Mouse (Mus musculus) kidney, adult 8-10 months (tissue): ENCODE measurements around the gene Ints4.
"Not testable (repeated sequence)": the region's sequence is repeated elsewhere in the genome, so short reads cannot be mapped to it uniquely, and the experiment has no call there.

ENCODE experiments used
- DNase-seq, 2 experiments: peaks; one replicate each; pipeline ENCODE4 v3.0.0; 2022

The Ints4 gene

DNA sequence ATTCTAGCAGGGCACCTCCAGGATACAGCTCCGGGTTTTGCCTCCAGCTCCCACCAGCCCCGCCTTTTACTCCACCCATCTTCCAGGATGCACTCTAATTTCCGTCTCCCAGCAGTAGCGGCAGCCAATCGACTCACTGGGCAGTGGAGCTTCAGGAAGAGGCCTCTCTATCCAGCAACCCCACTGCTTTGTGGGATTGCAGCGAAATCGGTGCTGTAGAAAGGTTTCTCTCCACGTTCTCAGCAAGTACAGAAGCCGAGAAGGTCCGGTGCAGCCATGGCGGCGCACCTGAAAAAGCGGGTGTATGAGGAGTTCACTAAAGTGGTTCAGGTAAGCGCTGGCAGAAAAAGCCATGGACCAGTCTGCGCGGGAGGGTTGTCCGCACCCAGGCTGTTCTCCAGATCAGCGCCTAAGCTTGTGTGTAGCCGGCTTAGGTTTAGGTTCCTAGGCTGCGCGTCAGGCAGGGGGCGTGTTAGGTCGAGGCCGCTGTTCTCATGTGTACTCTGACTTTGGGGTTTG, at the start of gene Ints4:
TSS of gene Ints4 (plus strand) at position 136 of the 519 bp plus-strand sequence.
- peak; percentile 95 to 96 for DNase-seq

DNA sequence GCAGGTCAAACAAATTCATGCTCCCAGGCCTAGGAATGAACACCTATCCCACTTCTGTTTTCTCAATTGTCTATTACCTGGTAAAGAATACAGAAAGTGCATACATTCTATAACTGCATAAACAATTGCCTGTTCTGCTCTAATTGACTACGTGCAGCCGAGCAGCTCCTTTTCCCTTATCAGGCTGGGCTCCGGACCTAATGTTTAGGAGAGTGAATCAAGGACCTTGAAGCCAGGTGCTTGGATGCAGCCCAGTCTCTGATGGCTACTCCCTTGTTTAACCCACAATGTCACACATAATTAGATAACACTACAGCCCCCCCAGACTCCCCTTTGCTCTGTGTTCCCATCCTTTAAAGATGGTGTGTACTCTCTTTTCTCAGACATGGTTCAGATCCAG, 47.2 kb upstream of the Ints4 start:
- not testable (repeated sequence) for DNase-seq

DNA sequence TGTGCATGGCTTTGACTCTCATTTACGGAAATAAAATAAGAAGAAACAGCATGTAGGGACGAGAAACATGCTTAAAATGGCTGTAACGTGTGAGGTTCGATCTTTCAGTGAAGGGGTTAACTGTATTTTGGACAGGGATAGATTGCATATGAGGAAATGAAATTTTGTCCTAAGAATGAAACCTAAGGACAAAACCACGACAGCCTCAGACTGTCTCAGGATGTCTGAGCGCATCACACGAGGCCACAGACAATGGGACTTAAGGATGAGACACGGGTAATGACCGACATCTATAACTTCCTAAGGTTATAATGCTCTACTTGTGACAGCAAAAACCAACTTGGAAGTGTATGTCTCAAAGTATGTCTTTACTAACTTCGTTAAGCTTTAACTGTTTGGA, 46.2 kb upstream of the Ints4 start:
- no peak for DNase-seq

DNA sequence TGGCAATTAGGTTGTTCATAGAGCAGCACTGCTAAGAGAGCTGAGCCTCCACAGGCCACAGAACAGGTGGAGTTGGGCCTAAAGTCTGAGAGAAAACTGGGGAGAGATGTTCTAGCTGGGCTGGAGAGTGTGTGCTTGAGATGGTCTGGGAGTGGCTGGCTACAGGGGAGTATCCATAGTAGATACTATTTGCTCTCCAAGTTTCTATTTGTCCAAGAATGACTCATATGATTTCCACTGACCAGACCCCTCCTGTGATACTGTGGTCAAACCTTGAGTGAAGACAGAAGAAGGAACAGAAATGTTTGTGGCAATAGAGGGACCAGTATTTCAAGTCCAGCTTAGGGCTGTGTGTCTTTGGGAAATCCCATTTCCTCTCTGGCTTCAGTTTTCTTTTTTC, 41.8 kb upstream of the Ints4 start:
- DNase-seq, result no peak

DNA sequence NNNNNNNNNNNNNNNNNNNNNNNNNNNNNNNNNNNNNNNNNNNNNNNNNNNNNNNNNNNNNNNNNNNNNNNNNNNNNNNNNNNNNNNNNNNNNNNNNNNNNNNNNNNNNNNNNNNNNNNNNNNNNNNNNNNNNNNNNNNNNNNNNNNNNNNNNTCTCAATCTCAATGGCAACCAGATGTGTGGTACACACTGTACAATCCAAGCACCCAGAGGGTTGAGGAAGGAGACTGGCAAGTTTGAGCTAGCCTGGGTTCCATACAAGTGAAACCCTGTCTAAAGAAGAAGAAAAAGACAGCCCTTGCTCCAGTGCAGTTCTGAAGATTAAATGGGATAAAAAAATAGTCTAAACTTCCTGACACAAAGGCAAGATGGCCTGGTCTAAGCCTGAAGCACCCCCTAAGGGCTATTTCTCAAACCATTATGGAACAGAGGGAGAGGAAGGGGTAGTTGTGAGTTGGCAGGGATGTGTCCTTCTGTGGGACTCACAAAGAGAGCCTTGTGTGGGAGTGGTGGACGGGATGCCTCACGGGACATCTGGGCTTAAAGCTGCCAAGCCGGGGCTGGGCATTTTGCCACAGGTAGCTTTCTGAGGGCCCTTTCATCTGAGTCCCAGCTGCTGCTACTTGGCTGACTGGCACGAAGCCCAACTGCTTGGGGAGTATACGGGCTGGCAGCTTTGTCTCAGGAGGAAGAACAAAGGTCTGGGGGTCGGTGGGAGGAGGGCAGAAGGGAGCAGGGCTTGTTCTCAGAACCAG, 34.4 kb upstream of the Ints4 start:
- peak; percentile 81 to 86 for DNase-seq

DNA sequence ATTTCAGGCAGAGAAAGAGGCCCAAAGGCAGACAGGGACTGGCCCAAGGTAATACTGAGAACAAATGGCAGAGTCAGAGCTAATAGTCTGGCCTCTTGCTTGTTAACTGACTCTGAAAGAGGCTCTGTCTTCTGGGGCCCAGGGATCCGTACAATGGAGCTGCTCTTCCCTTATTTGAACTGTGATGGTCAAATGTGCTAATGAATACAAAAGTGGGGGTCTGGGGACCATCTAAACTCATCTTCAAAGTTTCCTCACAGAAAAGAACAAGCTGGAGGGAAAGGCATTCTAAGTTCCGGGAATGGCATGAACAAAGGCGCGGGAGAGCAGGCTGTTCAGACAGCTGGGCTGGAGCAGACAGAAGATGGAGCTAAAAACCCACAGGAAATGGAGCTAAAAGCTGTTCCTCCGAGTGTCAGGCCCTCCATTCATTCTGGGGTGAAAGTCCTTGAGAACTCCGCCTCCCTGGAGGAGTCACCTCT, 33.7 kb upstream of the Ints4 start:
- peak; percentile 26 to 48 for DNase-seq

DNA sequence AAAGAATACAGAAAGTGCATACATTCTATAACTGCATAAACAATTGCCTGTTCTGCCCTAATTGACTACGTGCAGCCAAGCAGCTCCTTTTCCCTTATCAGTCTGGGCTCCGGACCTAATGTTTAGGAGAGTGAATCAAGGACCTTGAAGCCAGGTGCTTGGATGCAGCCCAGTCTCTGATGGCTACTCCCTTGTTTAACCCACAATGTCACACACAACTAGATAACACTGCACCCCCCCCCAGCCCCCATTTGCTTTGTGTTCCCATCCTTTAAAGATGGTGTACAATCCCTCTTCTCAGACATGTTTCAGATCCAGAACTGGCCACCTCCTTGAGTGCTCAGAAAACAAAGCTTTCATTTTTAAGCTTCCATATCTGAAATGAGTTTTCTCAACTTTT, 29.7 kb upstream of the Ints4 start, which contains the start of gene Kctd14:
TSS of gene Kctd14 (plus strand) at position 301 of the 400 bp plus-strand sequence.
- not testable (repeated sequence) for DNase-seq

DNA sequence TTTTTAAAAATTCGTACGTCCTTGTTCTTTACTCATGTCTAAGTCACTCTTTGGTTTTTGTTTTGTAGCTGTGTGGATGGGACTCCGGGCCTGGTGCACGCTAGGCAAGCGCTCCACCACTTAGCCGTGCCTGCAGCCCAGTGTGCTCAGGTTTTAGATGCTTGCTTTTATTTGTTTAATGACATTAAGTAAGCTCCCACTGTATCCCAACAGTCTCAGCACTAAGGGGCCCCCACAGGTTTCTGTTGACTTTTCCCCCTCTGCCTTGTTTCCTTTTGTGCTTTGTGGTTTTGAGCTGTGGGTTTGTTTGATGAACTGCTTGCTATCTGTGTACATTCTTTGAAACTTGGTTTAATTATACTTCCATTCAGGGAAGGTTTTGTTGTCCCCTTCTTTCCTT, 28.6 kb upstream of the Ints4 start:
- no peak for DNase-seq

DNA sequence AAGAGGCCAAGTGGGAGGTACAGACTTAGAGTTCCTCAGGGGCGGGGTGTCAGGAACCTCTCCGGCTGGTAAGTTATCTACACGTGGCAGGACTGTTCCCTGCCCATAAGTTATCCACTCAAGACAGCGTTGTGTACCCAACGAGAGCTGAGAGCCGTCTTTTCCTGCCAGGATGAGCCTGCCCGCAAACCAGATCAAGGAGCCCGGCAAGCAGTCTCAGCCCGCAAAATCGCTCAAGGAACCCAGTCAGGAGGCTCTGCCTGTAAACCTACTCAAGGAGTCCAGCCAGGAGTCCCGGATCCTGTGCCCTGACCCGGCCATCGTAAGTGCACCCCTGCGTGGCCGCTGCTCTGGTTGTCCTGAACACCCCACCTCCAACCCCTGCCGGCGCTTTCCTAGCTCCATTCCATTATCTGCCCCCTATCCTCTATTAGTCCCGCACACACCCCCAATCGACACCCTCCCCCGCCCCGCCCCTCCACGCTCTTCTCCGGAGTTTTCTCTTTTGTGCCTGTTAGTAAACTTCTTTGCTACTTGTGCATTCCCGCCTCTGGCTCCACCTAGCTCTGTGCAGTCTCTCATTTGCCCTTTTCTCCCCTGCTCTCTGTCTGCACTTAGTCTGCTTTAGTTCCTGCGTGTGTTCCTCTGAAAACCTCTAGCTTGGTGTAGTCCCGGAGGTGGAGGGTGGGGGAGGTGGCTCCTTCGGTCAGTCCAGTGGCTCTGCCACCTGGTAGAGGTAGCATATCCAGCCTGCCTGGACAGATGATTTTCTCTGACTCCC, 27.4 kb upstream of the Ints4 start:
- peak; percentile 18 to 40 for DNase-seq

DNA sequence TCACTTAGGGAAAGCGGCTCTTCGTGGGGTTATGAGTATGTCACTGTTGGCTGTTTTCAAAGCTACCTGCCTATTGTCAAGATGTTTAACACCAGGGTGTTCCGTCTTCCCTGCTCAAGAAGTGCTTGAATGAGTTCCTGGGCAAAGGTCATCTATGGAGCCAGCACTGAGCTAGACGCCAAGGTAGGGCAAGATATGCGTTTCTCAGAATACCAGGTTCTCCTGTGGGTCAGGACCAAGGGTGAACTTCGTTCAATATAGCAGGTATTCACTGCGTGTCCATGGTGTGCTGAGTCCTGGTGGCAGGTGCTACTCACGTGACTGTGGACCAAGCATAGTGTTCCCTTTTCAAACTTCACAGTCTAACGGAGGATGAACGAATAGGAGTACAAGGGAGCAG, 26.0 kb upstream of the Ints4 start:
- peak in 1 of 2 experiments; percentile 35 for DNase-seq

DNA sequence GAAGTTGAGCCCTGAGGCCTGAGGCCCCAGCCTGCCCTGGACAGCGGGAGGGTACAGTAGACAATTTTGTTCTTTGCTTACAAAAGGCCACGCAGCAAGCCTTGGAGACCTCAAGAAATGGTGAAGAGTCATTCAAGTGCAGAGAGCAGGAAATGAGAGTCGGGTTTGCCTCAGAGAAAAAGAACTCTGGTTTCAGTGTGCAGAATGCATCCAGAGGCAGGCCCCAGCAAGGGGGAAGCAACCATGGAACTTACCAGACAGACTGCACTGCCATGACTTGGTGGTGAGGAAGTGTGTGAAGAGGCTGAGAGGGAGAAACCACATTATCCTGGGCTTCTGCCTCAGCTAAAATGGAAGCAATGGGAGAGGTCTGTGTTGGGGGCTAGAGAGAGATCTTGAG, 25.2 kb upstream of the Ints4 start:
- no peak for DNase-seq

DNA sequence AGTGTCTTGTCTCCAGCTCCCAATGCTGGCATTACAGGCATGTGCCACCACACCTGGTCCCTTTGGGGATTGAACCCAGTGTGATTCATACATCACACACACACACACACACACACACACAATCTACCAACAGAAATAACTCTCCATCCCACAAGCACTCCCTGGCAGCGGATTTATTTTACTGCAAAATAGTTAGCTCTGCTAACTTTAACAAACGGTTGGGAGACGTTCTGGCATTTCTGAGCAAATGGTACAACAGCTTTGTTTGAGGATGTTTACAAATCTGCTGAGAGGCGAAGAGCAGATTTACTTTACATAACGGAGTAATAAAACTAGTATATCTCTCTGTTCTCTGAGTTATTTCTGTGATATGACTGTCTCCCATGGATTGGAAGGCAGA, 7.8 kb upstream of the Ints4 start:
- DNase-seq, result no peak

DNA sequence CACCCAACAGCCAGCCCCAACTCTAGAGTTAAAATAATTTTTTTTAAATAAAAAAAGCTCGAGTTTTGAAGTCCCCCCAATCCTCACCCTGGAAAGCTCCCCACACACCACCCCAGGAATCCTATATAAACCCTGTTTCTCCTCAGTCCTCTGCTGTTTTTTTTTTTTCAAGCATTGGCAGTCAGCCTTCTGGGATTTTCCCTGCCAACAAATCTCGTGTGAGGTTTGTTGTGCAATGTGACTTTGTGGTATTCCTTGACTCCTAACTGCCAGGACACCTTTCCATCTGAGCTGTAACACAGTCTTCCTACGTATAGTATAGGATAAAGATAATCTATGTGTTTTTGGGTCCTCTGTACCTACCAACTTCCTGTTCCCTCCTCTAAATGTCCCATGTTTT, 1.4 kb upstream of the Ints4 start:
- no peak for DNase-seq

DNA sequence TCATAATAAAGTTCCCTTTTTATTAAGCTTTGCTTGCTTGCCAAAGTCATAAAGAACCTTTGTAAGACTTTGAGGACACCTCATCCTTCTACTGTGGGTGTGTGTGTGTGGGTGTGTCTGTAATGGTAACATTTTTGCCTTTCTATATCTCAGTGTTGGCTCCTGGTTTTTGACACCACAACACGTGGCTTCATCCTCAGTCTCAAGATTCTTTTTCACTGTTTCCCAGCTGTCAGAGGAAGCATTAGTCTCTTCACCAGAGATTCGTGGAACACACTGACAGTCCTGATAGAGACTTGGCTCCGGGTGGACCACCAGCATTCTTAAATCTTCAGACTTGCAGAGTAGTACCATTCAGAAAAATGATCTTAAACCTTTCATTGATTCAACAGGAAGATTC, 466 bp upstream of the Ints4 start:
- DNase-seq, result no peak

DNA sequence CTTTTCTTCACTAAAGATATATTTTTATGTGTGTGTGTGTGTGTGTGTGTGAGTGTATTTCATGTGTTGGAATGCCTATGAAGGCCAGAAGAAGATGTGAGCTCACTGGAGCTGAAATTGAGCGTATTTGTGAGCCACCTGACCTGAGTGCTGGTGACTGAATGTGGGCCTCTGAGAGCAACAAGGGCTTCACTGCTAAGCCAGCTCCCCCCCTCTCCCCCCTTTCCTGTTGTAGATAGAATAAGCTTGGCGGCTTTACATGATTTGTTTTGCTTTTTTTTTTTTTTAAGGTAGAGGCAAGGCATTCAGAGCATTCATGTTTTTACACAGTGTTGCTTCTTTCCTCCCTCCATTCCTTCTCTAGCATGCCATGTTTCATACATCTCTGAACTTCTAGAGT, 2.6 kb downstream of the Ints4 start:
- DNase-seq, result no peak

DNA sequence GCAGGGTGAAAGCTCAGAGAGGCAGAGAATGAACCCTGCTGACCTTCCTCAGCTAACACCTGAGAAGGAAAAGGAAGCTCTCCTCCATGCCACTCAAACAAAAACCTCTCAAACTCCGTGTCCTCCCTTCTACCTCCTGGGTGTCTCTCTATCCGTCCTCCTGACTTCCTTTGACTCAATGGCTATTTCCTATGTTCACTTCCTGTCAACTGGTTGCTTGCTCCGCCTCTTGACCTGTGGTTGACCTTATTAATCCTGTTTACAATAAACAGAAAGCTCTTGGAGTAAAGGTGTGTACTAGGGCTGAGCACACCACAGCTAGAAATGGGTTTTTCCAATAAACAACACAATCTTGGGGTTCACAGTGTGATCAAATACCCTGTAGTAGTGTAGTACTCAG, 10.4 kb downstream of the Ints4 start:
- no peak for DNase-seq

DNA sequence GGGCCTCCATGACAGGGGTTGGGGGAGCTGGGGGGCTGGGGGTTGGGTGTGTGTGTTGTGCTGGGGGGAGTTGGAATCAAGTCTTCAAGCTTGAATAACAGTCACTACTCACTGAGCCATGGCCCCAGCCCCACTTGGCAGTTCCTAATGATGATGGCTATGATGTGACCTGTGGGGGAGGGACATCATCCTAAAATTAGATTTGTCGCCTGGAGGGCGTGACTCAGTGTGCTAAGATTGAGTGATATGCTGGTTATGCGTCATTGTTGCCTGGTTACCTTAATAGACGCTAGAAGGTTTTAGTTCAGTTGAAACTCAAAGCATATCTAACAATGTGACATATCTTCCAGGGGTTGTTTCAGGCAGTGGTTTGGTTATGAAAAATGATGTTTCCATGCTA, 11.7 kb downstream of the Ints4 start:
- DNase-seq, result no peak

DNA sequence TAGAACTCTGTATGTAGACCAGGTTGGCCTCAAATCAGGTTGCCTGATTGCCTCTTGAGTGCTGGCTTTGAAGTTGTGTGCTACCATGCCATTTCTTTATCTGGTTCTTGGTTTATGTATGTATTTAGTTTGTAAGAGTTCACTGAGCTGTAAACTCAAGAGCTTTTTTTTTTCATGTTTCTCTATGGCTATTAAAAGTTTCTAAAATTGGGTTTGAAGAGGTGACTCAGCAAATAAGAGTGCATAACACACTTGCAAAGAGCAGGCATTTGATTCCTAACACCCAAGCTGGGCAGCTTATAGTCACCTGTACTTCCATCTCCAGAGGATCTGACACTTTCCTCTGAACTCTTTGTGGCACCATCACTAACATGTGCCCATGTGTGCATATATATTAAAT, 14.3 kb downstream of the Ints4 start:
- no peak for DNase-seq

DNA sequence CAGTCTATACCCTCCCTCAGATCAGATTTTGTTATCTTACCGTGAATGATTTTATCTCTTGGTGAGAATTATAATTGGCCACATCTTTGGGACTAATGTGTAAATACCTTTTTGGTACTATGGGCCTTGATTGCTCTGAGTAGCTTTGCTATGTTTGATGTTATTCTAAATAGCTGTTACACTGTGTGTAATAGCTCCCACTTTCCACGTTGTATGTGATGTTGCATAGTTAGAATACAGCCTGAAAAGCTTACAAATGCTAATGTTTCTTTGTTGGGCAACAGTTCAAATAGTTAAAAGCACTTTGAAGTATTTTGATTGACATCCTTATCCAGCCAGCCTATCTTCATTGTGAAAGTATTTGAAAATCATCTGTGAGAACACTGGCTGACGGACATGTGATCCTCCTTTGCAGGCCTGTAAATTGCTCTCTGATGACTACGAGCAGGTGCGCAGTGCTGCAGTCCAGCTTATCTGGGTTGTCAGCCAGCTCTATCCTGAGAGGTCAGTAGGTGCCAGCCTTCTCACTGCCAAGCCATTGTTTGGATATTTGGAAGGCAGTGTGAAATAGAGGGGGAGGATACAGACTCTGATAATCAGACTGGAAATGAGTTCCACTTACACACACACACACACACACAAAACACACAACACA, 19.9 kb downstream of the Ints4 start:
- no peak for DNase-seq

DNA sequence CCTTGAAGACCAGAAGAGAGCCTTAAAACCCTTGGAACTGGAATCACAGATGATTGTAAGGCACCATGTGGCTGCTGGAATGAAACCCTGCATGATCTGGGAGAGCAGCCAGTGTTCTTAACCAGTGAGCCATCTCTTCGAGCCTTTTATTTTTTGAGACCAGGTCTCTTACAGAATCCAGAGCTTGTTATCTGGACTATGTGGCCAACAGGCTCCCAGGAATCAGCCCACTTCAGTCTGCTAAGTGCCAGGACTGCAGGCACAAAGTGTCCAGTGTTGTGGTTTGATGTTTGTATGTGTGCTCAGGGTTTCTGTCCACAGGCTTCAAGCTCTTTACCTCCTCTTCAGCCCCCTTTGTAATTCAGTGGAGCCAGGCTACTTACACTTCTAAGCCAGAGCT, 34.0 kb downstream of the Ints4 start:
- no peak for DNase-seq

DNA sequence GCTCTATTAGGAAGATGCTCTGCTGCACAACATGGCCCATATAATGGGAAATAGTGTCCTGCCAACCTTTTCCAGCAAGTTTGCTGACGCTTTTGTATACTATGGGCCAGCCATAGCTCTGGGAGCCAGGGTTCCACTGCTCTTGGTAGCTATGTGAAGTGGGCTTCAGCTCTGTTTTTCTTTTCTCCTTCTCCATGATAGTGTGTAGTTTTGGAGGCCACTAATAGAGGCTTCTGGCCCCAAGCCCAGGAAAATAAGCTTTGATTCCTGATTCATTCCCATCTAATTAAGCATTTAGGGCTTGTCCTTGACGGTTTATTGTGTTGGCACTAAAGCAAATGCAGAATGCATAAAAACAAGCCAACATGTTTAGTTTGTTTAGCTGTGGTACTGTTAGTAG, 39.2 kb downstream of the Ints4 start:
- no peak for DNase-seq

DNA sequence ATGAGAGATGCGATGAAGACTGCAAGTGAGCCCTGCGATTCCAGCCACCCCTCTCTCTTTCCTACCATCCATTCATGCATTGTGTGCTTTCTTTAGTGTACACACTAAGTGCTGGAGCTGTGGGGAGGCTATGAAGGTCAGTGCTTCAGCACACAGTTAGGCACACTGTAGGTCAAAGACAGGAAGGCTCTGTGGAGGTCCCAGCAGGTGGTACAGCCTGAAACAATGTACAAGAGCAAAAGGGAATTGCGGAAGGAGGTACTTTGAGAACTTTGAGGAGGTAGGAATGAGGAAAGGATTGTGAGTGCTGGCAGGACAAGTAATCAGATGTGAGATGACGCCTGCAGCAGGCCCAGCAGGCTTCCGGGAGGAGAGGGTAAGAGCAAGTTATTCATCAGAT, 54.8 kb downstream of the Ints4 start:
- no peak for DNase-seq

DNA sequence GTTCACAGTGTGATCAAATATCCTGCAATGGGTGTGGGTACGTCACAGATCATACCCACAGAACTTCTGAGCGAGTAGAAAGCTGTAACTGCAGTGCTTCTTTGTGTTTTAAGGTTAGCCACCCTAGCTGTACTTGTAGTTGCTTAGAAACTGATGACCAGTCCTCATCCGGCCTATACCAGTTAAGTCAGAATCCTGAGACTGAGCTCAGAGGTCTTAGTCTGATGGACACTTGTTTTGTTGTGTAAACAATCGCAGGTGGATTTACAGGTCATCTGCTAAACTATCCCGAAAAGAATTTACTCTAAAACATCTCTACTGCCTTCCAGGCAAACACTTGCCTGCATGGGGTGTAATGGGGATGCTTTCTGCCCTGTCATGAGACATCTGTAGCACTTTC, 55.8 kb downstream of the Ints4 start:
- DNase-seq, result no peak

DNA sequence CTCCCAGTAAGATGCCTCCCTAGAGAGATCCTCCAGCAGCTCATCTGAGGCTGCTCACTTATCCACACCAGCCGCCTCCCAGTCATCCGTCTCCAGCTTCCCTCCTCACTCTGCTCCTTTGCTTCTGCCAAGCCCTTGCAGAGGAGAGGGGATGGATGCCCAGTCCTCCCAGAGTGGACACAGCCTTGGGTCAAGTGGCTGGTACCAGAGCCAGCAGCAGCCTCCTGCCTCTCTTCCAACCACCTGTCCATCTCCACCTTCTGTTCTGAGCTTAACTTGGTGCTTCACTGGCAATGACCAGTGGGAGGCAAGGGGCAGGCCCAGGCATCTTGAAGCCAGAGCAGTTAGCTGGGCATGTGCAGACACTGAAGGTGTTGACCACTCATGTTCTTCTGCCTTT, 65.7 kb downstream of the Ints4 start:
- no peak for DNase-seq
